Mouse (Mus musculus) layer of hippocampus, adult 8-10 months (tissue): Measurements from ENCODE around the gene Rnase12. TPM values are rescaled to one million over a fixed set of nuclear protein-coding genes. Genes with fewer than 3 reads are reported as not detected.
A peak's percentile ranks its signal among the peaks of the same experiment; 100 is the strongest.
"Not testable (repeated sequence)": the region's sequence is repeated elsewhere in the genome, so short reads cannot be mapped to it uniquely, and the experiment has no call there.

Experiments used
- DNase-seq, 2 experiments: peaks; one replicate each; pipeline ENCODE4 v3.0.0; 2022; ENCODE audit warnings: low spot score in 2 of 2
- total RNA-seq, 4 experiments: library from RNA; stranded (reverse); gene quantifications; 2 replicates each; pipeline ENCODE4 v1.2.4; 2022

Rnase12 gene
- total RNA-seq, 4 experiments from 2014 or later = not detected

DNA sequence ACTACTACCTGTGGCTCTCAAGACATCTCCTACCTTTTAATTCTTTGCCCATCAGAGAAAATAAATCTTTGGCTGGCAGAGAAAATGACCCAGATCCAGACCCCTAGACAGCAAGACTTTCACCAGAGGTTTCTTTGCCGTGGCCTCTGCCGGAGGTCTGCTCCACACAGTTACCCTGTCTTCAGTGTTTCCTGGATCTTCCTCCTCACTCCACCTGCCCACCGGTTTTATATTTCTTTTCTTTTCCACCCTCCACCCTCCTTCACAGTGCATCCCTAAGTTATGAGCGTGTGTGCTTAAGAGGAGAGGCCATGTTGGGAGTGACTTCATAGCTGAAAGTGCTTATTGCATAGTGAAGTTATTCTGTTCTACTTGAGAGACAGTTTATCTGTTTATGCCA lies 34.0 kb downstream of the Rnase12 start:
- DNase-seq = no peak

DNA sequence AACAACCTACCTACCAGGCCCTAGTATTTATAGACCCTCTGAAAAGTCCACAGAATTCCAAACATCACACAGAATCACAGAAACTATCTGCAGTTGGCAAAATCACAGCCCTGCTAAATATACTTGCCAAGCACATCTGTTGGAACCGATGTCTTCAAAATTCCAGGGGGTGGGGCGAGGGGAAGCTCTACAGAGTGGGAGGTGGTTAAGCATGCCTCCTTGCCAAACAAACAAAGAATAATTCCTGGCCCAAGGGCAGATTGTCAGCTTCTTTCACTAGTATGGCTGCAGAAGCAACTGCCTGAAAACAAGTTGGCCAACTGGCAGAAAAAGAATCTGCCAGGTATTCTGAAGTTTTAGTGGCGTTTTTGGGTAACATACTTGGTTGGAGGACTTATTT lies 40.2 kb downstream of the Rnase12 start:
- DNase-seq = no peak

DNA sequence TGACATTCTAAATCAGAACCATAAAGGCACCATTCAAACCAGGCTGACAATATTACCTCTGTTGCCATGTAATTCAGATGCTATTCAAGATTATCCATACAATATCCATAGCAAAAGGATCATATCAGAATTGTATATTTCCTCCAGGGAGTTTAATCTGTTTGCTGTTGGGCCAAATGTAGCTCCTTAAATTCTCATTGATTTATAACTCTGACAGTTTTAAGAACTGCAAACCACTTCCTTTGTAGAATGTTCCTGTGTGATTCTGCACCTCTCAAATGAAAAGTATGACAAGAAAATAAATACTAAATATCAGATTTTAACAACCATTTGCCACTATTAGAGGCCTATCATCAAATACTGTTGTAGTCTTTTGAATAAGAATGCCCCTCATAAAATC lies 41.7 kb downstream of the Rnase12 start:
- DNase-seq = no peak

DNA sequence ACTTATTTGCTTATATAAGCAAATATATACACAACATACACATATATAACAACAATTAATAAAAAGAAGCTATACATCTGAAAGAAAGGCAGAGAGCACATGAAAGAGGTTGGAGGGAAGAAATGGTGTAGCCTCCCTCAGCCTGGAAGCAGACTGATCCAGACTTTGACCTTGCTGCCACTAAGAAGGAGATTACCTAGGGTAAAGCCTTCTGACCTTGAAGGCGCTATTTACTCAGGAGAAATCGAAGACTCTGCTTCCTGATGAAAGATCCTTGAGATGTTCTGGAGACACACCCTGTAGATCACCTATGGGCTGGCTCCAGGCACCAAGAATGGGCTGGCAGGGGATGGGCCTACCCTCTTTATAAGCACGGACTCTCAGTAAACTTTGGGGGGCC lies 42.7 kb downstream of the Rnase12 start:
- not testable (repeated sequence) for DNase-seq

DNA sequence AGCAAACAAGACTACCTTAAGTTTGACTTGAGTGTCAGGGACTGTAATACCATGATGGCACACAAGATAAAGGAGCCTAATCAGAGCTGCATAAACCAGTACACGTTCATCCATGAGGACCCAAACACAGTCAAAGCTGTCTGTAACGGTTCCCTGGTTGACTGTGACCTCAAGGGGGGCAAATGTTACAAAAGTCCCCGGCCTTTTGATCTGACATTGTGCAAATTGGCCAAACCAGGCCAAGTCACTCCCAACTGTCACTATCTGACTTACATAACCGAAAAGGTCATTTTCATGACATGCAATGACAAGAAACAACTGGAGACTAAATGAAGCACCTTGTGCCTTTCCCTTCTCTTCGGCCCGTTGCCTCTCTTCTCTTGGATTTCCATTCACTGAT lies 47.9 kb downstream of the Rnase12 start:
- DNase-seq = no peak

DNA sequence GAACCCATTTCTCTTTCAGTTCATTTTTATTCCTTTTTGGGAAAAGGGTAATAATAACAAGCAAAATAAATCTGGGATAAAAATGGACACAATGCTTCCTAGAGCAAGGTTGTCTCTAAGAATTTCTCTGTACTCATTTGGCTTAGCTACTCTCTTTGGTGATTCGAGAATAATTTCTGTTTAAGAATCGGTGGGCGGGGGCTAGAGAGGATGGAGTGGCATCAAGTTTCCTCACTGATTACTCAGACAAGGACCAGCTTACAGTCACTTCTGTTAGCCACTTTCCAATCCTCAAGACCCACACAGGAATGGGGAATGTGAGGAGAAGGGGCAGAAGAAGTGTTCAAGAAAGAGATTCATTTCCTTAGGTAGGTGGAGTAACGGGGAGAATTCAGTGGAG lies 48.7 kb downstream of the Rnase12 start:
- DNase-seq = no peak

DNA sequence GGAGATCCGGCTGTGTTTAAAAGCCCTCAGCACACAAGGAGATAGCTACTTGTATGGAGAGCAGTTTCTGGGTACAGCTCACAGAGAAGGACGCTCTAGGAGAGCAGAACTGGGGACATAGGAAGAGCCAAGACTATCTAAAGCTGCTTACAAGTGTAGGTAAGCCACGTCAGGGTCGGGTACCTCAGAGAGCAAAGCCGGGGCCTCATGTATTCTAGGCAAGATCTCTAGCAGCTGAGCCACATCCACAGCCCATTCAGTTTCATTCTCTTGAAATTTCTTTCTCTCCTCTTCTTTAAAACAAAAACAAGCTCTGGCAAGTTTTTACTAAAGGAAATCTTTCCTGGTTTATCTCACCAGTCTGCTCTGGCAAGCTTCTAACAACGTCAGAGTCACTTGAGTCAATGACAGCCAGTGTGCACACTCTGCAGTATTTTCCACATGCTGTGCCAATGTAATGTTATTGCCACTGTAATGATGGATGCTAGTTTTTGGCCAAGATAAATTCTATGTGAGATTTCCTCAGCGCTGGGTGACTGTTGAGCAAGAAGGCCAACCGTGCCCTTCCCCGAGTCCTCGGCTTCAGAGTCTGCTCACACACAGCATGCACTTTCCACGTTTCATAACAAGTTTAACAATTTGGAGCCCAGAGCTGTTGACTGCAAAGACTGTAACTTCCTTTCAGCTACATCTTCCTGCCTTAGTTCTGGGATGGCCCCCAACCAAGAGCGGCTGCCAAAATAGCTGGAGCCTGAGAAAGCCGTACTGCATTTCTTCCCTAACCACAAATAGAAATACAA lies 49.3 kb downstream of the Rnase12 start:
- DNase-seq = peak; percentile 14 to 30

DNA sequence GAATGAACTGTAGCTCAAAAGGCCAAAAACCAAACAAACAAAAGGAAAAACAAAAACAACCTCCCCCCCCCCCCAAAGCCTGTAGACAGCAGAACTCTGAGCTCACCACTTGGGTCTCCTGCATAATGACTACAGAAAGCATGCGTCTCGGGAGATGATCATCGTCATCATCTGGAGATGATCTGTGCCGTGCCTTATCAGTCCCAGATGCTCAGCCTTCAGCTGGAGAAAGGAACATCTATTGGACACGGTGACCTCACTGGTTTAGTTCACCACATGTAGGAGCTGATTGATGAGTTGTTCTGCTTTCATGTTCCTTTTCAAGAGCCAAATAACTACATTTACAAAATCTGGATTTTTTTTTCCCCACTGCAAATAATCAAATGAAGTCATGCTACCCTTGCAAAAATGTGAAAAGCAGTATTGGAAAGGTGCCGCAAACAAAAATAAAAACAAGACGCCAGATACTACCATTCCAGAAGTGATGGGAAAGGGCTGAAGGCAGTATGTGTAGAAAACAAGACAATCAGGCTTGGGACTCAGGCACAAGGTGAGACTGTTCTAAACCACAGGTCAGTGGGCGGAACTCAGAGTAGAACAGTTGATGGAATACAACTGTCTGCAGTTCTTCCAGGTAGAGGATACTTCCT lies 50.2 kb downstream of the Rnase12 start, which contains the start of gene Rnase10:
Gene Rnase10, plus strand, starts transcription at position 600 of the 650 bp plus-strand sequence.
- no peak for DNase-seq

Other genes starting within 250 kb of the Rnase12 start
- under 1 TPM in 1 of 4 experiments, not detected in 3; 0.55 TPM for gene Ccnb1ip1, start 249.9 kb downstream of the Rnase12 start, total RNA-seq
- 10 to 100 TPM; 27.2 to 29.0 (median 28.7) TPM for gene Parp2, start 249.8 kb downstream of the Rnase12 start, total RNA-seq
- 1 to 10 TPM; 5.1 to 8.0 (median 7.4) TPM for gene Tep1, start 187.1 kb downstream of the Rnase12 start, total RNA-seq
- gene Klhl33, start 160.2 kb downstream of the Rnase12 start, total RNA-seq = 1 to 10 TPM; 5.1 to 6.4 (median 5.8) TPM
- 10 to 100 TPM; 30.4 to 37.1 (median 34.9) TPM for gene Osgep, start 132.8 kb downstream of the Rnase12 start, total RNA-seq
- 10 to 100 TPM; 61.2 to 67.5 (median 64.1) TPM for gene Apex1, start 132.7 kb downstream of the Rnase12 start, total RNA-seq
- gene Pip4p1, start 126.8 kb downstream of the Rnase12 start, total RNA-seq = 100 to 1,000 TPM in 1 of 4 experiments, 10 to 100 TPM in 3; 87.5 to 104 (median 94.3) TPM
- 10 to 100 TPM; 14.9 to 21.4 (median 18.2) TPM for gene Pnp, start 126.6 kb downstream of the Rnase12 start, total RNA-seq
- gene Gm49342, start 113.1 kb downstream of the Rnase12 start, total RNA-seq = 10 to 100 TPM in 3 of 4 experiments, 1 to 10 TPM in 1; 8.5 to 15.5 (median 10.8) TPM
- gene Pnp2, start 101.7 kb downstream of the Rnase12 start, total RNA-seq = 1 to 10 TPM; 1.3 to 2.0 (median 1.5) TPM
- under 1 TPM in 1 of 4 experiments, not detected in 3; 0.20 TPM for gene Rnase10, start 49.9 kb downstream of the Rnase12 start, total RNA-seq
- gene Rnase9, start 15.8 kb downstream of the Rnase12 start, total RNA-seq = not detected
- gene Rnase11, start 7.5 kb downstream of the Rnase12 start, total RNA-seq = not detected
- not detected for gene Olfr750, start 16.8 kb upstream of the Rnase12 start, total RNA-seq
- 10 to 100 TPM; 14.0 to 46.9 (median 27.4) TPM for gene Rnase4, start 33.4 kb upstream of the Rnase12 start, total RNA-seq
- 10 to 100 TPM in 2 of 4 experiments, 1 to 10 TPM in 2; 3.9 to 15.2 (median 8.4) TPM for gene Ang, start 33.5 kb upstream of the Rnase12 start, total RNA-seq
- not detected for gene Eddm3b, start 56.8 kb upstream of the Rnase12 start, total RNA-seq
- under 1 TPM in 2 of 4 experiments, not detected in 2; 0.45 to 0.50 TPM for gene Rnase6, start 66.2 kb upstream of the Rnase12 start, total RNA-seq
- 1 to 10 TPM; 2.7 to 5.0 (median 3.1) TPM for gene Rnase1, start 89.1 kb upstream of the Rnase12 start, total RNA-seq
- gene Rnase2b, start 104.6 kb upstream of the Rnase12 start, total RNA-seq = under 1 TPM in 1 of 4 experiments, not detected in 3; 0.74 TPM
- not detected for gene Ang2, start 141.5 kb upstream of the Rnase12 start, total RNA-seq
- not detected for gene Ear14, start 145.7 kb upstream of the Rnase12 start, total RNA-seq
- not detected for gene Rnase2a, start 198.5 kb upstream of the Rnase12 start, total RNA-seq